Mouse (Mus musculus): ENCODE results near the gene Tmem51.
"Not testable (repeated sequence)": the region's sequence is repeated elsewhere in the genome, so short reads cannot be mapped to it uniquely, and the experiment has no call there.

Gene Tmem51

DNA sequence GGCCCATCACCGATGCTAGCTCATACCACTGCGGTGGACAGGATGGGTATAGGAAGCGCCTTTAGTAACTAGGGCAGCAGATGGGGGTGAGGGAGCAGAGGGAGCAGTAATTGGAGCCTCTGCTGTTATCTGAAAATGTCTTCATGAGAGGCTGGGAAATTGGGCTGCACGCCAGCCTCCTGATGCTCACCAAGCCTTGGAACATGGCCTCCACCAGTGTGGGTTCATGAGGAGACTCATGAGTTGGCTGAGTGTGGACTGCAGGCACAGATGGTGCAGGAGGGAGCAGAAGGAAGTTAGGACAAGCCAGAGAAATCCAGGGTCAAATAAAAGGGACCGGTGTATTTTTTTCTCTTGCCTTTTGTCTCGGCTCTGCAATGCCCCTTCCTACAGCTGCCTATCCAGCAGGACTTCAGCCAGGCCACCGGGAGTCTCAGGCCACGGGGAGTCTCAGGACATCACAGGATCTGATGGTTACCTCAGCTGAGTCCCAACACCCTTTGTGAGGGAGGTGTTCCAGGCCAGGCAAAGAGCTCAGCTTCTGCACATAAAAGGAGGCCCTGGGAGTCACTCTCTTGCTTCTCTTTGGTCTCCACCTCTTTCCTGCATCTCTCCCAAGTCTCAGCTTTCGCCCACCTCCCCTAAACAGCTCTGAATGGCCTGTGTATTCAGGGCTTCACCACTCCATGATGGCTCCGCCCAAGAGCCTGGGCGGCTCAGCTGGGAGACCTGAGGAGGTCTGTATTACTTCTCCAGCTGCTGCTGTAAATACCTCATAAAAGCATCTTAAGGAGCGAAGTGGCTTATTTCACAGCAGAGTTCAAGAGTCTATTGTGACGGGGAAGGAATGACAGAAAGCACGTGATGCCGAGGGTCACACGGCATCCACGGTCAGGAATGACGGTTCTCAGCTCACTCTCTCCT, 23.4 kb downstream of the Tmem51 start:
- no peak for DNase-seq (ENCODE audit: low spot score in 2 of 2)

DNA sequence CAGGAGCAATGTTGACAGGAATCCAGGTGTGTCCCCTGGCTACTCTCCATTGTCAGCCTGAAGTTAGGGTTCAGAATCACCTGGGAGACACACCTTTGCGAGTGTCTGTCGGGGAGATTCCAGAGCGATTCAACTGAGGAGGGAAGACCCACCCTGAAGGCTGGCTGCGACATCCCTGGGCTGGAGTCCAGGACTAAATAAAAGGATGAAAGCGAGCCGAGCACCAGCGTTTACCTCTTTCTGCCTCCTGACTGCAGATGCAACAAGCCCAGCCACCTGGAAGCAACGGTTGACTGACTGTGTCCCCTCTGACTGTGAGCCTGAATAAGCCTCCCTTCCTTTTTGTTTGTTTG, 24.3 kb downstream of the Tmem51 start:
- no peak for DNase-seq (ENCODE audit: low spot score in 2 of 2)

DNA sequence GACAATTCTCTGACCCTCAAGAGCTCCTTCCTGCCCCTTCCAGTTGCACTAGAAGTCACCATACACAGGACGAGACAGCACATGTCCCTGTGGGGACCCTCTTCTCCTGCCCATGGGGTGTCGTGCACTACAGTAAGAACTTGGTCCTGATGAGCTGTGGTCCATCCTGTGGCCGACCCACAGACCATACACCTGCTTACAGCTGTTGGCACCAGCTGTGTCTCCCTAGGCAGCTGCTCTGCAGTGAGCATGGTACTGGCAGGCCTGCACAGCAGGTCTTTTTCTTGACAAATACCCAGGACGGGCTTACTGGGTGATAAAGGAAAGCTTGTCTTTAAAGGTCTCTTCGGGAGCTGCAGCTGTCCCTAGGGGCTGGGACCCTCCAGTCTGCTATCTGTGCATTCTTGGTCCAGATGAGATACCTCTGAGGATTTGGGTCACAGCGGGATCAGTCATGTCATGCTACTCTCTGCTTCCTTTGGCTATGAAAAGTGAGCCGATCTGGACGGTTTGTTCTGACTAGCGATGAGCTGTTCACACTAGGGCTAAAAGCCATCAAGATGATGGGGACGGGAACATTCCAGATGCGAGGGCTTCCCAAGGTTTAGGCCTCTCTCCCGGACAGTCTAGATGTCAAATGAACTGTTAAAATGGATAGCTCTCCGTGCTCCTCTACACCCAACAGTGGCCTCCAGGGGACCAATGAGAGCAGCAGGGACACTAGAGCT, 24.8 kb downstream of the Tmem51 start:
- no peak for DNase-seq (ENCODE audit: low spot score in 2 of 2)

DNA sequence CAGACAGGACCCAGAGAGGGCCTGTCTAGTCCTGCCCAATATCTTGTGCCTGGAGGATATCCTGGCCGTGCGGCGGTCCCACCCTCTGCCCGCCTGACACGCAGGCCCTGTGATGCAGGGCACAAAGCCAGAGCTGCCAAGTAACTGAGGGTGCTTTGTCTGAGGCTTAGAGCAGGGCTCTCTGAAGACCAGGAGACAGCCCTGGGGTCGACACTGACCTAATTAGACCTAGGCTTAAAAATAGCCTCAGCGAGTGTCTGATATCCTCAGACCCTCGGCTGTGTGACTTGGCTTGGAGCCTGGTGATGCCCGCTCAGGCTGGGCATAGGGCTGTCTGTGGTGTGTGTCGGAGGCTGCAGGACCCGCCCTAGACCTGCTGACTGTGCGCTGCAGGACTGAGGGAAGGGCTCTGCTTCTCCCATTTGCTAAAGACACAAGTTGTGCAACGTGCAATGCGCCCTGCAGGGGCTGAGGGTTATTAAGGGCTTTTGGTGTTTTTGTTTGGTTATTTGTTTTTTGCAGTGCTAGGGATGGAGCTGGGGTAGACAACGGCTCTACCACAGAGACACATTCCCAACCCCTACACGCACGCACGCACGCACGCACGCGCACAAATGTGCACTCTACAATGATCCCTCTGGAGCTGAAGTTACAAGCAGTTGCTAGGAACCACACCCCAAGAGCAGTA, 26.4 kb downstream of the Tmem51 start:
- DNase-seq (ENCODE audit: low spot score in 2 of 2): no peak

DNA sequence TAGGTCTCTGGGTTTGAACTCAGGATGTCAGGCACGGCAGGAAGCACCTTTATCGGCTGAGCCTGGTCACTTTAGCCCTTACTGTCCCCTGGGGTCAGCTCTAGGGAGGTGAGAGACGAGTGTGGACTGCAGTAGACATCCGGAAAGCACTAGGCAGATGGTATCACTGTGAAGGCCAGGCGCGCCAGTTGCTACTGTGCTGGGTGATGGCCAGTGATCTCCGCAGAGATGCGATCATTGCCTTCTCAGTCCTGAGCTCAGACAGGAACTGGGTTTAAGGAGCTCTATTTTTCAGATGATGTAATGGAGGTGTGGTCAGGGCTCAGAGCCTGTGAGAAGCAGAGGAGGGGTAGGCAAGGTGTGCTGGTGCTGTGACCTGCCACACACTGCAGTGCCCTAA, 28.5 kb downstream of the Tmem51 start:
- DNase-seq (ENCODE audit: low spot score in 2 of 2): no peak

DNA sequence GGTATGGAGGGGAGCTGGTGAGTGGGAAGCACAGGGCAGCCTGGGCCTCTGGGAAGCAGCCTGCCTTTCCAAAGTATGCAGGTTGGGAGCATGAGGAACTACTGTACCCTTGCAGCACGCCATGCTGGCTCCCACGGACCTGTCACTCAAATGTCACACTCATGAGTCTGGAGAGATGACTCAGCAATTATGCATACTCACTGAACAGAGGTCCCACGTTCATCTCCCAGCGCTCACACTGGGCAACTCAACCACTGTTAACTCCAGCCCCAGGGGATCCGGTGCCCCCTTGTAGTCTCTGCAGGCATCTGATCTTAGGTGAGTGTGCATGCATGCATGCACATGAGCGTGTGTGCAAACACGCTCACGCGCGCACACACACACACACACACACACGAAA, 29.5 kb downstream of the Tmem51 start:
- no peak for DNase-seq (ENCODE audit: low spot score in 2 of 2)

DNA sequence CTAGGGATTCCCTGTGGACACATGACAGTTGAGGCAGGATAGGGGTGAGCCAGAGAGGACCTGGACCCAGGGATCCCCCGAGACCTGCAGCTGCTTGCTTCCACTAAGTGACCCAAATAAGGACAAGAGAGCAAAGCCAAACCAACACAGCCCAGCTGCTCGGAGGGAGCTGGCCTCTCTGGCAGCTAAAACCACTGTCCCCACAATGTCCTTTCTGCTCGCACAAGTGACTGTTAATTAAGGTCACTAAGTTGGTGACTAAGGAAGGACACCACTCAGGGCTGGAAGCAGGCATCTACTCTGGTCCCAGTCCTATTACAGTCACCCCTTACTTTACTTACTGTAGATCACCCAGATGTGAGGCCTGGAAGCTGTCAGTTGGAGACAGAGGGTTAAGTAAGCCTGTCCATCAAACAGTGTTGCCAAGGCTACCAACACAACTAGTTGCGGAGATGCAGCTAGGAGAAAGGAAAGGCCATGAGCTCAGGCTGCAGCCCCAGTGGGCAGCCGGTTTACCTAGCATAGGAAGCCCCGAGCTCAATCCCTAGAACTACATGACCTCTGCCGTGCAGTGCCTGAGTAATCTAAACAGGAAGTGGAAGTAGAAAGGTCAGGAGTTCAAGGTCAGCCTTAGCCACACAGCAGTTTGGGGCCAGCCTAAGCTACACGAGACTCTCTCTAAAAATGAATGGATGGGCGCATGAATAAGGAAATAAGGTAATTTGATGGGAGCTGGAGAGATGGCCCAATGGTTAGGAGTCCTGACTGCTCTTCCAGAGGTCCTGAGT, 30.2 kb downstream of the Tmem51 start:
- no peak for DNase-seq (ENCODE audit: low spot score in 2 of 2)

DNA sequence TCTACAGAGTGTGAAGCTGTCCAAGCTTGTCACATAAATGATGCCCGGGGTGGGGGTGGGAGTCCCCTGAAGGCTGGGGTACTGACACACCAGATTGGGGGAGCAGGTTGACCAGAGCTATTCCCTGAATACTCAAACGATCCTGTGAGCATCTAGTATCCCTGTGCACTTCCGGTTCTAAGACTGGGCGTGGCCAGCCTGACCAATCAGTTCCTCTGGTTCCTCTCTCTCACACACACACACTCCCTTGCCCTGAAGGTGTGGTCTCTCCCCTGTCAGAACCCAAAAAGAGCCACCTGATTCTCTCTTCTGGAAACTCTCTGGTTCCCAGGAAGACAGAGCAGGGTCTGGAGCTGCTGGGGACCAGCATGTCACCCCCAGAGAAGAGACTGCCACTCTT, 30.8 kb downstream of the Tmem51 start:
- no peak for DNase-seq (ENCODE audit: low spot score in 2 of 2)

DNA sequence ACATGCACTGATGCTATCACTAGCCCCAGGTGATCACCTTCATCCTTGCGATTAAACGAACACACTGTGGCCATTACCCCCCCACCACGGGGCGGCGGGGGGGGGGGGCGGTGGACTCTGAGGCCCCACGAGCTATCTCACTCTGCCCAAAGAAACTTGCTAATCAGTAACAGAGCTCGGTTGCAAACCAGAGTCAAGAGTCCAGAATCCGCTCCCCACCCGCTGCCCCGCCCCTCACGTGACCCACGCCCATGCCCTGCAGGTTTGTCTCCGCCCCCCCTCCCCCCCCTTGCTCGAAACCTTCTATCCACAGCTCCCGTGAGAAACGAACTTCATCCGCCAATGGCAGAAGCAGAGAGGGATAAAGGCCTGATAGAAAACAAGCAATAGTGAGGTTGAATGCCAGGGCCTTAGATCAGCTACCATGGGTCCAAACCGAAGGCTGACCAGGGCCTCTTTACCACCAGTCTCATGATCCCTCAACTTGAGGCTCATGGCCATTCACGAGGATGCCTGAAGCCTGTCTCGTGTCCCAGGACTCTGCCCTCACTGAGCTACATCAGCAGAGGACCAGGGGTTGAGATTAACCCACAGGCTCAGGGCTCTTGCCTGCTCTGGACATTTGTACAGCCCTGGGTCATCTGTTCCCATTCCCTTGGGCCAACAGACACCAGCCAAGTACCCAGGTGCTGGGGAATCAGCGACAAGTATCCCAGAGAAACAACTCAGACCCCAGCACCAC, 31.5 kb downstream of the Tmem51 start:
- DNase-seq (ENCODE audit: low spot score in 2 of 2): no peak

DNA sequence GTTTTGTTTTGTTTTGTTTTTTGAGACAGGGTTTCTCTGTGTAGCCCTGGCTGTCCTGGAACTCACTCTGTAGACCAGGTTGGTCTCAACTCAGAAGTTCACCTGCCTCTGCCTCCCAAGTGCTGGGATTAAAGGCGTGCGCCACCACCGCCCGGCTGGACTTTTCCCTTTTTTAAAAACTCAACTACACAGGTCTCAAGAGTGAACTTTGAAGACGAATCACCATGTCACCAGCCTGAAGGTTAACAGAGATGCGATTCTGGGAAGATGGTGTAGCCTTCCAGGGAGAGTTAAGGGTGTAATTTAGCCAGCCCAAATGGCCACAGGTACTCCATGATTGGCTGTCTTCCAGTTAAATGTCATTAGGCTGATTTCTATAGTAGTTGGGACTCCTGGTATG, 32.2 kb downstream of the Tmem51 start:
- not testable (repeated sequence) for DNase-seq (ENCODE audit: low spot score in 2 of 2)

DNA sequence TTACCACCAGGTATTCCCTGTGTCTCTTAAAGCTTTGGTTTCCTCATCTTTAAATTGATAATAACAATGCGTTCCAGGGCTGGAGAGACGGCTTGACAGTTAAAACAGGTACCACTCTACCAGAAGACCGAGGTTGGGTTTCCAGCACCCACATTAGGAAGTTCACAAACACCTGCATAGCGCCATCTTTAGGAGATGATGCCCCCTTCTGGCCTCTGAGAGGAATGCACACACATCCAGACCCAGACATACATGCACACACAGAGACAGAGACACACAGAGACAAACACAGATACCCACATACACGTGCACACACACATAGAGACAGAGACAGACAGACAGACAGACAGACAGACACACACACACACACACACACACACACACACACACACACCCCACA, 34.1 kb downstream of the Tmem51 start:
- DNase-seq (ENCODE audit: low spot score in 2 of 2): no peak

DNA sequence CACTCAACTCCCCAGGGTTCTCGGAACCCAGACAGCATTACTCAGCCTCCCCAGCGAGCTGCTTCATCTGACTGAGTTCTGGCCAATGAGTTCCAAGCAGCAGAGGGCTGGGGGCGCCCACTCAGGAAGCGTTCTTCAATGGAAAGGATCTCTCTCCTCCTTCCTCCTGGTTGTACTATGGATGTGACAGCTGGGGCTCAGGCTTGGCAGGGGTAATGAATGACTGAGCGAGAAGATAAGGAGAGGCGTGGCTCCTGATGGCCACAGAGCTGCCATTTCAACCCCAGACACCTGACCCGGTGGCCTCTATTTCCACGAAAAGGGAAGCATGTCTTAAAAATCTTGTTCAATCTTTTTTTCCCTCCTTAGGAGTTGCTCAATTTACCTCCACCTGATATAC, 35.7 kb downstream of the Tmem51 start:
- DNase-seq (ENCODE audit: low spot score in 2 of 2): no peak

DNA sequence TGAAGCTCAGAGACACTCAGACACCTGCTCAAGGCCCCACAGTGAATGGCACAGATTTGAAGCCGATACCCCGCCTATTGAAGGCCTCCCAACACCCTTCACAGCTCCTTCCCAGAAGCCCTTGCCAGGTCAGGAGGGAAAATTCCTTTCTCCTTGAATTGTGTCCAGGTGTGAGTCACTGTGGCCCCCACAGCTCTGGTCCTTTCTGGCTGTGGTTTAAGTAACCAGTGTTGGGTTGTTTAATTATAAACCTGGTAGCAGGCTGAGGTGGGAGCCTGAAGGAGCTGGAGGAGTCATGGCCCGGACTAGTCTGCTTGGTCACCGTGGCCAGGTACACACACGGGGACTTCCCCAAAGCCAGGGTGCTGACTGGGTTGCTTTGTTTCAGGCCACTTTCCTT, 37.1 kb downstream of the Tmem51 start:
- DNase-seq (ENCODE audit: low spot score in 2 of 2): no peak

DNA sequence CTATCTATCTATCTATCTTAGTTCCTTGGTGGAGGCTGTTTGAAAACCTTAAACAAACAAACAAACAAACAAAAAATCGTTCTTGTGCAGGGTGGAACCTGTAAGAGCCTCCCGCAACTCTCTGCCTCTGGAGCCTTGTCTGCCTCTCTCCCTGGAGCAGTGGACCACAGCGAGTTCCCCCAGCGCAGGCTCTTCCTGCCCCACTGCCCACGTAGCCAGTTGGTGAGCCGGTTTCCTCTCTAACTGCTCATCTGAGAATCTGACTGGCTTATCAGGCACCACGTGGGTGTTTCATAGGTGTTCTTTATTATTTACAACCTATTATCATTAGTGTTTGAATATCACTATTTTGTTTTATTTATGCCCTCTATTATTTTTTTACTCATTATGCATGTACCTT, 37.6 kb downstream of the Tmem51 start:
- DNase-seq (ENCODE audit: low spot score in 2 of 2): no peak

DNA sequence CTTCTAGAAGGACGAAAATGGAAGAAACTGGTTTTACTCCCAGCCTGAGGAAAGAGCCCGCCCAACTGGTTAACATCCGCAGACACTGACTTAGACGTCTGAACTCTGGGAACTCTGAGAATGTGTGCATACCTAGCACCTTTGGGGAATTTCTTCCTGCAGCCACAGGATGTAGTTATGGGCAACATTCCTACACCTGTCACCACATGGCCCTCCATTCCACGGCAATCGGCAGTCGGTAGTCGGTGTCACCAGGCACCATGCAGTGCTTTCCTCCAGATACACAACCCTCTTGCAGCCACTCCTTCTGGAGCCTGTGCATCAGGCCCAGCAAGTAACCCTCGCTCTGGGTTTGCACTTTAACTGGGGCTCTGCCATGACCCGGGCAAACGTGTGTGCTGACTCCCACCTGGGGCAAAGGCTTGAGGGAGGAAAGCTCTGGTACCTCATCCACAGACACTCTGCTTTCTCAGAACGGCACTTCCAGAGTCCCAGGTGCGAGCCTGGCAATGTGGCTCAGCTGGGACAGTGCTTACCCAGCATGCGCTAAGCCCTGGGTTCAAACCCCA, 38.4 kb downstream of the Tmem51 start:
- DNase-seq (ENCODE audit: low spot score in 2 of 2): no peak

DNA sequence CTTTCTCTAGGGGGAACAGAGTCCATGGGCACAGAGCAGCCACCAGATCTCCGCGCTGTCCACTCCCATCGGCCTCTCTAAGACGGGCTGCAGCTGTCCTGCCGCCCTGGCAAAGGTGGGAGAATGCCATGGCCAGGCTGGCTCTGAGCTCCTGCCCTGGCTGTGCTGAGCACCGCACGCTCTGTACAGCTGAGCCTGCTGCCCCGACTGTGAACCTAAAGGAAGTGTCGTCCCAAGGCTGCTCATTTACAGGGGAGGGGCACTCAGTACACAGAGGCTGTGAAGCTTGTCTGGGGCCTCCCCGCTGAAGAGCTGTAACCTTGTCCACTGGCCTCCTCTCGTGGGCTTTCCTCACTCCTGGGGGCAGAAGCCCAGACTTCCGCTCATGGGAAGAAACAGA, 39.7 kb downstream of the Tmem51 start:
- DNase-seq (ENCODE audit: low spot score in 2 of 2): no peak

DNA sequence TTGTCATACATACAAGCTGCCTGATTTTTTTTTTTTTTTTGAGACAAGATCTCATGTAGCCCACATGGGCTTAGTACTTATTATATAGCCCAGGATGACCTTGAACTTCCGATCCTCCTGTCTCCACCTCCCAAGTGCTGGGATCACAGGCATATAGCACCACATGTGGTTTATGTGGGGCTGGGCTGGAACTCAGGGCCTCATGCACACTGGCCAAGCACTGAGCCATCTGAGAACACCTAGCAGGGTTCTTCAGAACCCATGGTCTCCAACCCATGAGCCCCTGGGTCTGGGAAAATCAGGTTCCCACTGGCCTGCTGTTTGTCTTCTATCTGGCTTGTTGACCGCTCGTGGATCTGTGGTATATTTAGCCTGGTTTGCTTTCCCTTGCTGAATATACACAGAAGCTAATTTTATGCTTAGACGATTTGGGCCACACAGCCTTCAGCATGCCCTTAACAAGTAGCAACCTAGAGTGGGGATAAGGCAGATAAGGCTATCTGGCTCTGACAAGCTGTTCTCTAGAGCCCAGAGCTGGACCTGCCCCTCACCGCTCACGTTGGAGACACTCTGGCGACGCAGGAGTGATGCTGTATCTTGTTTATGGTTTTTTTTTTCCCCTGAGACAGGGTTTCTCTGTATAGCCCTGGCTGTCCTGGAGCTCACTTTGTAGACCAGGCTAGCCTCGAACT, 44.3 kb downstream of the Tmem51 start:
- no peak for DNase-seq (ENCODE audit: low spot score in 2 of 2)

DNA sequence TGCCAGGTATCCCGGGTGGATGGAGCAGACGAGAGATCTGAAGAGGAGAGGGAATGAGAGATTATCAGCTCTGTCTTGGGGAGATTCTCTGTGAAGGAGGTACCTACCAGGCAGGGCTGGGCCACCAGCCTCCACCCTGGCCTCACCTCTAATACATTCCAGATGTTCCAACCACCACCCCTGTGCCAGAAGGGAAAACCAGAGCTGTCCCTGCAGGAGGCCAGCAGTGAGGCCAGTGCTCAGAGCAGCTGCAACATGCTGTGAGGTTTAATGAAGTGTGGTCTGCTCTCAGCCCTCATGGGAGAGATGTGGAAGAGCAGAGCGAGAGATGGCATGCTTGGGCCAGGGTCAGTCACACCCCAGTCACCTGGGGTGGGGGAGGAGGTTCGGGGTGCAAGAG, 46.2 kb downstream of the Tmem51 start:
- DNase-seq (ENCODE audit: low spot score in 2 of 2): no peak

DNA sequence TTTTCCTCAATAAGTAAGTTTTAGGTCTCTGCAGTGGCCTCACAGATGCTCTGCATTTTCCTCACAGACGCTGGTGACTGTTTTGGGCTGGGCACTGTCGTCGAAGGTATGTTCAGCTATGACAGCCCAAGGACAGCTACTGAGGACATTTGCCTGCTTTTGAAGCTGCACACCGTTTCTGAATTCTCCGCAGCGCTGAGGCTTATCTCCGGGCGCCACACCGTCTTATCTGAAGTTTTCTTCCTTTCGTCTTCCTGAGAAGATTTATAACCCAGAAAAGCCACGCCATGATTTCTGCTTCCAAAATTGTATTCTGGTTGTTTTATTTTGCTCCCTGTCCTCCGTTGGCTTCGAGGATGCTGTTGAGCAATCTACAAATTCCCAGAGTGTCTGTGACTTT, 55.6 kb downstream of the Tmem51 start:
- DNase-seq (ENCODE audit: low spot score in 2 of 2): no peak

DNA sequence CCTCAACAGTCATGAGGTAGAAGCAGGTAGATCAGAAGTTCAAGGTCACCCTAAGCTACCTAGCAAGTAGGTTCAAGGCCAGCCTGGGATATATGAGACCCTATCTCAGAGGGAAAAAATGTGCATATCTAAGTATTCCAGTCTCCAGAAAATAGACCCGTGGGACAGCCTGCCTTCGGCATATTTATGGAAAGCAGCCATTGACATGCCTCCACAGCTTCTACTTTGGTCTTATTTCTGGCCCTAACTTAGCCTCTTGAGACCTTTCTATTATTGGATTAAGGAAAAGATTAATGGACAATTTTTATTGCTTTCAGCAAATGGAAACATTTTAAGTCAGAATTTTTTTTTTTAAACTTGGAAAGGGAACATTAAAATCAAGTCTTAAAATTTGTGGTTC, 57.1 kb downstream of the Tmem51 start:
- DNase-seq (ENCODE audit: low spot score in 2 of 2): no peak
